Mouse (Mus musculus): Measurements from ENCODE around the gene Zfp787. TPM values are rescaled to one million over a fixed set of nuclear protein-coding genes. Genes with fewer than 3 reads are reported as not detected.

The Zfp787 gene
- total and polyA plus RNA-seq, 3 experiments, result 22.7 to 28.8 TPM; not detected in 1

DNA sequence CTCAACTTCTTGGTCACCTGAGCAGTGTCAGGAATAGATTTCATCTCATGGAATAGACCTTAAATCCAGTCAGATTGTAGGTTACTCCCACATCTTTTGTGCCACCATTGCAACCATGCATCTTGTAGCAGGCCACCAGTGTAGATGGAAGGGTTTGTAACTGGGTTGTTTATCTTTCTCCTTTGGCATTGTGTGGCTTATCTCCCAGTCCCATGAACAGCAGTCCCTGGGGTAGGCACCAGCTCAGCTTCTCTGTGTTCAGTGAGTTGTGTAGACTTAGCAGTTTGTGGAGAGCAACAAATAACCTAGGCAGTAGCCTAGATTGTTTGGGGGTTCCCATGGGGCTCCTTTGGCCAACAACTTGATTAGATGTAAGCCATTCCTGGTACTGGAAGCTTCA is 27.1 kb upstream of the Zfp787 start:
- peaks cover 0 to 2% of the 10 kb centered on the region in 2 experiments; a peak in 2 of 4 replicates for H3K4me1 ChIP-seq (ENCODE audit: control insufficient read depth in 1 of 2, insufficient read depth in 2 of 2, low read length in 2 of 2)
- H3K9ac ChIP-seq (ENCODE audit: control insufficient read depth, low read depth, low read length, poor library complexity, severe bottlenecking), result no peak overlapping the region
- no peaks in the 10 kb centered on the region for H3K27me3 ChIP-seq (ENCODE audit: control insufficient read depth in 1 of 2, insufficient read depth in 2 of 2, low read length in 2 of 2)
- H3K4me3 ChIP-seq (ENCODE audit: control insufficient read depth in 1 of 2, insufficient read depth in 1 of 2, low read depth in 2 of 2, low read length in 2 of 2), result no peak overlapping the region
- DNase-seq (ENCODE audit: low read depth, low spot score), result no peak
- no peak overlapping the region for H3K27ac ChIP-seq (ENCODE audit: control insufficient read depth, low read depth, low read length)
- H3K79me2 ChIP-seq (ENCODE audit: control insufficient read depth, insufficient read depth, low read length, poor library complexity), result no peaks in the 10 kb centered on the region
- H3K36me3 ChIP-seq (ENCODE audit: control insufficient read depth in 1 of 2, insufficient read depth in 2 of 2, low read length in 2 of 2), result no peaks in the 10 kb centered on the region
- no peak for TF ChIP-seq ZMIZ1 (IDR thresholded peaks at IDR 0.05; ENCODE audit: low read depth, low read length)
- no peak for TF ChIP-seq SMC3 (IDR thresholded peaks at IDR 0.05; ENCODE audit: low read depth, low read length)
- no peak for TF ChIP-seq POLR2A (IDR thresholded peaks at IDR 0.05; ENCODE audit: control insufficient read depth in 1 of 2, insufficient read depth in 1 of 2, low read depth in 1 of 2, low read length in 2 of 2, poor library complexity in 1 of 2)
- no peak for TF ChIP-seq CHD1 (IDR thresholded peaks at IDR 0.05; ENCODE audit: low read depth, low read length)
- TF ChIP-seq ZC3H11A (IDR thresholded peaks at IDR 0.05; ENCODE audit: low read depth, low read length), result no peak
- no peak for TF ChIP-seq ETS1 (IDR thresholded peaks at IDR 0.05; ENCODE audit: low read depth, low read length)
- no peak for TF ChIP-seq MXI1 (IDR thresholded peaks at IDR 0.05; ENCODE audit: low read depth, low read length)
- no peak for TF ChIP-seq NRF1 (IDR thresholded peaks at IDR 0.05; ENCODE audit: insufficient read depth, low read depth, low read length, poor library complexity, severe bottlenecking)
- no peaks in the 10 kb centered on the region for H3K9me3 ChIP-seq (replicated peaks; ENCODE audit: insufficient read depth, low read length)

DNA sequence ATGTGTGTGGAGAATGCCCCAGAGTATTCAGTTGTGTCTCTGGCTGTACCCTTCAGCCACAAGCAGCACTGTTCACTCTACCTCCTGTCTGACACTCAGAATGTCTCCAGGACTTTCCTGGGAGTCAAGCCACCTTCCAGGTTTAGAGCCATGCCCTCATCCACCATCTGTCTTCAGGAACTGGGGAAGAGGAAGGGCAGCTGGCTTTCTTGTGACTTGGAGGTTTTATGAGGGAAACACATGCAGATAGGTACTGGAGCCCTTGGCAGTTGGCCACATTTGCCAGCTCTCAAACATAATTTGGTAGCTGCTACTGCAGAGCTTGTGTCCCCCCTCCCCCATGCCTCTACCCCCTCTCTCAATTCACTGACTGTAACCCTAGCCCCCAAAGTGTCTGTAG is 23.2 kb upstream of the Zfp787 start:
- no peaks in the 10 kb centered on the region for H3K79me2 ChIP-seq (ENCODE audit: control insufficient read depth, insufficient read depth, low read length, poor library complexity)
- no peak overlapping the region for H3K9ac ChIP-seq (ENCODE audit: control insufficient read depth, low read depth, low read length, poor library complexity, severe bottlenecking)
- TF ChIP-seq ZNF384 (IDR thresholded peaks at IDR 0.05; ENCODE audit: low read depth, low read length) (no peak), MAFK (IDR thresholded peaks at IDR 0.05; ENCODE audit: borderline replicate concordance, low read depth, low read length) (no peak), ELF1 (IDR thresholded peaks at IDR 0.05; ENCODE audit: low read depth, low read length) (no peak), MYC (IDR thresholded peaks at IDR 0.05; ENCODE audit: low read depth, low read length) (no peak), GATA1 (IDR thresholded peaks at IDR 0.05; ENCODE audit: low read depth, low read length) (no peak), ETS1 (IDR thresholded peaks at IDR 0.05; ENCODE audit: low read depth, low read length) (0 out of 2 replicates have a peak, but pooled peaks have one; percentile 7), MXI1 (IDR thresholded peaks at IDR 0.05; ENCODE audit: low read depth, low read length) (no peak), MAZ (IDR thresholded peaks at IDR 0.05; ENCODE audit: low read depth, low read length) (no peak), TCF12 (IDR thresholded peaks at IDR 0.05; ENCODE audit: low read depth, low read length) (0 out of 2 replicates have a peak, but pooled peaks have one; percentile 10)
- H3K9me3 ChIP-seq (replicated peaks; ENCODE audit: insufficient read depth, low read length), result no peaks in the 10 kb centered on the region
- H3K27me3 ChIP-seq (ENCODE audit: control insufficient read depth in 1 of 2, insufficient read depth in 2 of 2, low read length in 2 of 2), result no peaks in the 10 kb centered on the region
- DNase-seq (ENCODE audit: low read depth, low spot score), result peak; percentile 33
- H3K27ac ChIP-seq (ENCODE audit: control insufficient read depth, low read depth, low read length), result no peak overlapping the region
- H3K4me3 ChIP-seq (ENCODE audit: control insufficient read depth in 1 of 2, insufficient read depth in 1 of 2, low read depth in 2 of 2, low read length in 2 of 2), result no peak overlapping the region
- H3K4me1 ChIP-seq (ENCODE audit: control insufficient read depth in 1 of 2, insufficient read depth in 2 of 2, low read length in 2 of 2), result peaks cover 2 to 10% of the 10 kb centered on the region in 2 experiments; a peak in 3 of 4 replicates
- H3K36me3 ChIP-seq (ENCODE audit: control insufficient read depth in 1 of 2, insufficient read depth in 2 of 2, low read length in 2 of 2), result peaks cover 0 to 6% of the 10 kb centered on the region in 2 experiments; a peak in 2 of 4 replicates

Data from MEL (cell line).